Mouse (Mus musculus): Measurements from ENCODE around the gene Eif4e1b.

DNA sequence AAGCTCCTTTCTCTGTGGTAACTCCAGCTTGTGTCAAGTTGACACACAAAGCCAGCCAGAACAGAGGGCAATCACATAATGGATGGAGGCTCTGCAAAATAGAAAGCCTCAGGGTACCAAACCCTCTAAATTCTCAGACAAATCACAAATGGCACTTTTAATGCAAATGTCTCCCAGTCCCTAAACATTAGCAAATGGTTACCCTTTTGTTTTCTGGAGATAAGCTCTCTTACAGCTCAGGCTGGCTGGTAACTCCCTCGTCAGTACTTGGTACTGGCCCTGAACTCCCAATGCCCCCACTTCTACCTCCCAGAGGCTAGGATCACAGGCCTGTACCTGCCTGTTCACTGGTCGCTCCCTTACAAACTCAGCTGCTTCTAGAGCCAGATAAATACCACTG, 563 bp upstream of the Eif4e1b start:
- no peak for TF ChIP-seq POLR2A (IDR thresholded peaks at IDR 0.05; ENCODE audit: extremely low read depth, insufficient read depth, low read length)
- TF ChIP-seq CTCF (IDR thresholded peaks at IDR 0.05; ENCODE audit: low read depth, low read length) = no peak

All from liver, adult 2 months (tissue).